Mouse (Mus musculus) ZHBTc4 (cell line): ENCODE results near the gene Lman1l.

Experiments used
- DNase-seq: peaks from one replicate; pipeline ENCODE4 v3.0.0-alpha.2; 2011; ENCODE audit warnings: low read depth, low spot score

Lman1l gene

DNA sequence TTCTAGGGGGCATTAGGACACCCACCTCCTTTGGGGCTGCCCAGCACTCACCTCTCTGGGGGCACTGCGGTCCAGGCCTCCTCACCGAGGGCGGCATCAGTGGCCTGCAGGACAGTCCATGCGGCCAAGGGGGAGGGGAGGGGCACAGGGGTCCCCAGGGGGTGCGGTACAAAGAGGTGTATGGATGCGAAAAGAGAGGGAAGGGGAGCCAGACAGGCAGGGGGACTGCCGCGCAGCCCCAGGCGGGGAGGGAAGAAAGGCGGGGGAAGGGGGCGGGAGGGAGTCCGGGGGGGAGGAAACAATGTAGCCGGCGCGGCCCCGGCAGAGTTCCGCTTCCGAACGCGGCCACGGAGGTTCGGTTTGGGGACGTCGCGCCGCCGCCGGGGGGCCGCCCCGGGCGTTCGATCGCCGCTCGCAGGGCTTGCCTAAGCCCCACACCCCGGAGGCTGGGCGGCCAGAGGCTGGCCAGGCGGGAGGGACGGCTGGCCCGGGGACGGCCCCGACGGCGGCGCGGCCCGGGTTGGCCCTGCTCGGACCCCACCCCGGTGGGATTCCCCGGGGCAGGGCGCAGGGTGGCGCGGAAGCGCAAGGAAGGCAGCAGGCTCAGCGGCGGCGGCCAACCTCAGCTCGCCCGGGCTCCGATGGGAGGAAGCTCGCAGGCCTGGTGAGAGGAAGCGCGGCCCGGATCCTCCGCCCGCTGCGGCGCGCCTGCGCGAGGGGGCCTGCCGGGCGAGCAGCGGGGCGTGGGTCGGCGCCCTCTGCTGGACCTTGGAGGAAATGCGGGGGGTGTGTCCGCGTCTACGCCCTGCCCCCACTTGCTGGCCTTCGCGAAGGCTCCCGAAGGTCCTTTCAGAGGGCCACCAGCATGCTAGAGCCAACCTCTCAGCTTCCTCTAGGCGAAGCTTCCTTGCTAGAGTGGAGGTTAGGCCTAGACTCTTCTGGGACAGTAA is 24.6 kb upstream of the Lman1l start:
- peak; percentile 93 for DNase-seq

- peak; percentile 34 for DNase-seq
These were observed 23.9 kb upstream of the Lman1l start for GRCm38 (mm10) chr9:57644442-57644943.

- DNase-seq: no peak
These were observed 23.2 kb upstream of the Lman1l start for GRCm38 (mm10) chr9:57643856-57644180.

GRCm38 (mm10) chr9:57643169-57643855 is 22.7 kb upstream of the Lman1l start:
- peak; percentile 30 for DNase-seq

GRCm38 (mm10) chr9:57641775-57642550 is 21.4 kb upstream of the Lman1l start:
- peak; percentile 72 for DNase-seq

- no peak for DNase-seq
These were observed 20.4 kb upstream of the Lman1l start for GRCm38 (mm10) chr9:57641022-57641421.

- DNase-seq: peak; percentile 70
These were observed 19.8 kb upstream of the Lman1l start for GRCm38 (mm10) chr9:57640384-57640783.

- DNase-seq: no peak
These were observed 19.2 kb upstream of the Lman1l start for GRCm38 (mm10) chr9:57639661-57640328.

- DNase-seq: no peak
These were observed 18.3 kb upstream of the Lman1l start for GRCm38 (mm10) chr9:57638651-57639459.

DNA sequence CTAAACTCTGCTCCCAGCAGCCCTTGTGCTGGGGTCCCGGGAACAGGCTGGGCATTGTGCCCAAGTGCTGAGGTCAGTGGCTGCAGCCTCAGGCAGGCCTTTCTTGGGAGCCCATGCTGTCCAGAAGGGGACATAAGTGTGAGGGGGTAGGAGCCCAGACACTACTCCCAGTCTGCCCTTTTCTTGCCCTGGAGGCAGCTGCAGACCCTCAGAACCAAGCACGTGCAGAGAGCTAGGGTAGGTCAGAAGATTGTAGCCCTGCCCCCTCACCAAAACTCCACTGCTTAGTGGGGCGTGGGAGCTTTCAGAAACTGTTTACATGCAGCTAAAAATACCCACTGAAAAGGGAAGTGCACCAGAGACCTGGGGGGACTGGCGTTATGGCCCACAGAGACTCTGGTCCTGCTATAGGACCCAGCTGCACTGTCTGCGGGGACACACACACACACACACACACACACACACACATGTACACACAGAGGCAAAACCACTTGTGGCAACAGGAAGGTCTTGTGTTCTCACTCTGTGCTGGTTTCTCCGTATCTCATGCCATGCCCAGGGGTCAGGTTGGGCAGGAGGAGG is 17.3 kb upstream of the Lman1l start:
- no peak for DNase-seq

- DNase-seq: no peak
These were observed 16.7 kb upstream of the Lman1l start for GRCm38 (mm10) chr9:57637272-57637671.

DNA sequence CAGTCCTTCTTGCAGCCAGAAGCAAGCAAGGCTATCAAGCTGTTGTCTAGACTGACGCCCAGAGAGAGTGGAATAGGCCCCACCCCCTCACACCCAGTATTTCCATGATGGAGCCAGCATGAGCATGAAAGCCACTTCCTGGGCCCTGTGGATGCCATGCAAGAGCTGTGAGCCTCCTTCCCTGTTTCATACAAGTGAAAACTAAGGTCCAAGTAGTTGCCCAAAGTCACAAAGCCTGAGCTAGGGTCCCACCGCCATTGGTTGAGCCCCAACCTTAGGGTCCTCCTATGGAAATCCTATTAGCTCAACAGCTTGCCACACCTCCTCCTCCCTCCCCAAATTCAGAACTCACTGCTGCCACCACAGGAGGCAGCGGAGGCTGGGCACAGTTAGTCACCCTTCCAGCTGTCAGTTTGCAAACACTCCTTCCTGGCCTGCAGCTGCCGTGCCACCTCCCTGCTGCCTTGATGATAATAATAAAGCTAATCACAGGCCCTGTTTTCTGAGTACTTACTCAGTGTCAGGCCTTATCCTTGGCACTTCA is 13.0 kb upstream of the Lman1l start:
- no peak for DNase-seq

DNA sequence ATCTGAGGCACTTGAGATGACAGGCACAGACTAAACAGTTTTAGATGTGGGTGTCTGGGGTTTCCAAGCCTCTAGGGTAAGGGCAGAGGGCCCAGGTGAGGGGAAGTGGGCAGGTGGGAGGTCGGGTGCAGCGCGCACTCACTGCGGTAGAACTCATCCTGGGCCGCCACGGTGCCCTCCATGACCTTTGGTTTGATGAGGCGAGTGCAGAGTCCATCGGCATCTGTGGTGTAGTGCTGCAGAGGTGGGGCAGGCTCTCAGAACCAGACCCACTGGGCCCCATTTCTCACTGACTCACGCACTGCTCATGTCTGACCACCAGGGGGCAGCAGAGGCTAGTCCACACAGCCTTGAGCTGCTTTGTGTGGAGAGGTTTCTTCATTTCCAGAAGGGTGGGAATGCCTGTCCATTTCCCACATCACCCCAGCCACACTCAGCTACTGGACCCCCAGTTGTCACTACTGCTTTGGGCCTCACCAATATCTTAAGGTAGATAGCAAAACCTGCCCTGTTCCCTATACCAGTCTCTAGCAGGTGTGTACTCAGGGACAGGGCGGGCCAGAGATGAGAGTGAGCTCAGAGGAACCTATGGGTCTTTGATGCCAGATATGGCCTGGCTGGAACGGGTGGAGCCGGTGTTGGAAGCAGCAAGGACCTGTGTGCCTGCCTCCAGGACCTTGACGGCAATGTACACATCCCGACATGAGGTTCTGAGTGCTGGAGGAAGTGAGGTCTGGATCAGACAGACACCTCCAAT is 8.7 kb upstream of the Lman1l start:
- DNase-seq: peak; percentile 78

GRCm38 (mm10) chr9:57628717-57629116 is 8.1 kb upstream of the Lman1l start:
- DNase-seq: no peak

DNA sequence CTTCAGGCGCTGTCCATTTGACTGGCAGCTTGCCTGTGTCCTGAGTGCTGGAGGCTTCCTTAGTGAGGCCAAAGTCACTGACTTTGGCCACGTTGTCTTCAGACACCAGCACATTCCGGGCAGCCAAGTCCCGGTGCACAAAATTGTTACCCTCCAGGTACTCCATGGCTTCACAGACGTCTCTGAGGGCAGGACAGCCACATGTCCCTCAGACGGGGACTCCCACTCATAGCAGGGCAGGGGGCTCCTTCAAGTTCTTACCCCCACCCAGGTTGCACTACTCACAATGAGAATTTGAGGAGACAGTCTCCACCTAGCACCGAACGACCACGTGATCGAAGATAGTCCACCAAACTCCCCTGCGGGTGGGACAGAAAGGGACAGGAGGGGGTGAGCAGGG is 7.3 kb upstream of the Lman1l start:
- DNase-seq: no peak

DNA sequence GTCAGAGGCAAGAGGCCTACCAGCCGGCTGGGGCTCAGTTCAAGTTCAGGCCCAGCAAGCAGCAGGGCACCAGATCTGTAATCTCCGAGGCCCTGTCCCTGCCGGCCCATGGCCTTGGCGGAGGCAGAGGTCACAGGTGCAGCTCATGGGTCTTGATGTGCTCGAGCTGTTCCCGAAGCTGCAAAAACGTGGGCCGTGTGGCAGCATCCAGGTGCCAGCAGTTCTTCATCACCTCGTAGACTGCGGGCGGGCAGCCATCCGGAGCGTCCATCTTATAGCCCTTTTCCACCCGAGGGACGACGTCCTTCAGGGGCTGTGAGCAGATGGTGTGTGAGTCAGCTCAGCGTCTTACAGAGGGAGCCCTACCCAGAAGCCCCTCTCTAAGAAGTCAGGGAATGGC is 6.6 kb upstream of the Lman1l start:
- DNase-seq: no peak

GRCm38 (mm10) chr9:57625674-57626500 is 5.3 kb upstream of the Lman1l start:
- DNase-seq: peak; percentile 80

DNA sequence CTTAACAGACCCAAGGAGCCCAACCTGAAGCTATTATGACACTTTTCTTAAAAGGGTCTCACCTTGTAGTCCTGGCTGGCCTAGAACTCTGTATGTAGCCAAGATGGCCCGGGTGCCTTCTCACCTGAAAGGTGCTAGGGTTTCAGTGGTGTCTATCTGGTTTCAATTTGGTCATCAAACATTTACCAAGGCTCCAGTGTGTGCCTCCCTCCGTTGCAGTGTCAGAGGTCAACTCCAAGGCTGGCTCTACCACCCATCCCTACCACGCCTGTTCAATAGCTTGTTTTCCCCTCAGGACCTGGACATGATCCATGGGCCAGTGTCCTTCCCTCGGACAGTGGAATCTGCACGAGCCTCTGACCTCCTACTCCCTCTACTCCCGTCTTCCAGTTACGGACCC is 3.7 kb upstream of the Lman1l start:
- no peak for DNase-seq
